In the genomic region with DNA sequence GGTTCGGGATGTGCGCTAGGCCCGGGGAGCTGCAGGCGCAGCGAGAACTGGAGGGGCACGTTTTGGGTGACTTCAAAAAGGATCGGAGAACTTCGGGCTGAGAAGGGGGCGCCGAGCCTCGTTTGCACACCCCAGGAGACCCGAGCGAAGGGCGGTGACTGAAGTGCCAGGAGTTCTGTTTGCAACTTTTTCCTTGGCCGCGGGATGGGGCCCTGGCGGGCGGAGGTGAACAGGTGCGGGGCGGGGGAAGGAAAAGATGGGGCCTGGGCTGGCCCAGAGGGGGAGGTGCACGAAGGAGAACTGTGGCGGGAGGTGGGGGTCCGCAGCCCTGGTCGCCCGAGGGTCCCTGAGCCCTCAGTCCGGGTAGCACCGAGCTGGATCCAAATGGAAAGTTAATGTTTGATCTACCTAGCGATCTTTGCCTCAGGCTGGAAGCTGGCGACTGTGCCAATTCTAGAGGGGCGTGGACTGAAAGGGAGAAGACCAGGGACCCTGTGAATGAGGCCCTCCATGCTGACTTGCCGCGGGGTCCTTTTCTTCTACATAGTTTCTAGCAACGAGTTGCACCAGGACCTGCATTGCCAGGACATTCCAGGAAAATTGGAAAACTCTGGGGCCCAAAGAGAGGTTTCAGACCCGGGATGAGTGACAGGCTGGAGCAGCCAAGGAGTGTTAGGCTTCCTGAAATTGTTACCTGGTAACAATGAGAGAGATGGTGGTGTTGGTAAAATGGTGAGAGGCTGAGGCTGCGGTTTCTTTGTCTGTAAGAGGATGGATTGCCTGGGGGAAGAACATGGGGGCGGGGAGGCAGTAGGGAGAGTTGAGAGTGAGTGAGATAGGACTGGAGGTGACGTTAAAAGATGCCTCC, we compare ENCODE assay signal across 8 mouse cellular contexts. TPM values are rescaled to one million over a fixed set of nuclear protein-coding genes. Genes with fewer than 3 reads are reported as not detected.
A peak's percentile ranks its signal among the peaks of the same experiment; 100 is the strongest.
DNase-seq lines count a peak whose midpoint lies in the region; ATAC-seq and TF ChIP-seq lines count a peak whose summit lies in the region.

No protein-coding gene starts in this region.

- no peak for TF ChIP-seq CTCF in liver, adult 2 months (IDR thresholded peaks at IDR 0.05; ENCODE audit: low read depth, low read length)

- no peaks in the 10 kb centered on the region for H3K27me3 ChIP-seq in liver, adult 2 months (ENCODE audit: control insufficient read depth, insufficient read depth, low read length)
- H3K27me3 ChIP-seq in forebrain, embryonic 16.5 days (replicated peaks; ENCODE audit: control insufficient read depth, insufficient read depth, low read length): peaks cover 37% of the 10 kb centered on the region
- peaks cover 53% of the 10 kb centered on the region for H3K27me3 ChIP-seq in kidney, embryonic 14.5 days (ENCODE audit: control insufficient read depth, insufficient read depth, low read length)
- peaks cover 59% of the 10 kb centered on the region for H3K27me3 ChIP-seq in midbrain, embryonic 11.5 days (ENCODE audit: control insufficient read depth, insufficient read depth, low read length)

- peak overlapping the region; percentile 70 for H3K27ac ChIP-seq in liver, adult 2 months (replicated peaks; ENCODE audit: insufficient read depth, low read depth, low read length)
- no peak overlapping the region for H3K27ac ChIP-seq in forebrain, embryonic 16.5 days (ENCODE audit: low read length)
- no peak overlapping the region for H3K27ac ChIP-seq in kidney, embryonic 14.5 days (ENCODE audit: low read depth, low read length)
- no peak overlapping the region for H3K27ac ChIP-seq in midbrain, embryonic 11.5 days (ENCODE audit: low read depth, low read length)

- TF ChIP-seq POLR2A in liver, adult 2 months (IDR thresholded peaks at IDR 0.05; ENCODE audit: extremely low read depth, insufficient read depth, low read length): no peak

- ATAC-seq in forebrain, embryonic 16.5 days: no peak
- ATAC-seq in kidney, embryonic 14.5 days (ENCODE audit: low FRiP score, low TSS enrichment): 0 out of 2 replicates have a peak, but pooled peaks have one; percentile 24
- ATAC-seq in midbrain, embryonic 11.5 days (ENCODE audit: low FRiP score): no peak
- ATAC-seq in granulocyte monocyte progenitor cell, adult 5-6 weeks (replicated peaks; ENCODE audit: poor library complexity, severe bottlenecking): no peak

- no peaks in the 10 kb centered on the region for H3K9me3 ChIP-seq in forebrain, embryonic 16.5 days (ENCODE audit: control insufficient read depth, low read length)
- H3K9me3 ChIP-seq in kidney, embryonic 14.5 days (ENCODE audit: control insufficient read depth, low read length): no peaks in the 10 kb centered on the region
- H3K9me3 ChIP-seq in midbrain, embryonic 11.5 days (ENCODE audit: control insufficient read depth, low read length): no peaks in the 10 kb centered on the region

- no peaks in the 10 kb centered on the region for H3K79me2 ChIP-seq in liver, adult 2 months (ENCODE audit: control insufficient read depth, insufficient read depth, low read length)

- WGBS in liver, adult 2 months: 3% methylated on average over 37 of the region's 37 CpGs
- under 1% methylated on average over 37 of the region's 37 CpGs for WGBS in forebrain, embryonic 16.5 days
- WGBS in kidney, embryonic 14.5 days: under 1% methylated on average over 35 of the region's 37 CpGs
- WGBS in midbrain, embryonic 11.5 days: under 1% methylated on average over 36 of the region's 37 CpGs

- H3K9ac ChIP-seq in liver, adult 2 months (ENCODE audit: low read depth, low read length): peak overlapping the region; percentile 73
- no peak overlapping the region for H3K9ac ChIP-seq in forebrain, embryonic 16.5 days (replicated peaks; ENCODE audit: low read depth, low read length)
- H3K9ac ChIP-seq in kidney, embryonic 14.5 days (ENCODE audit: low read depth, low read length): peak overlapping the region; percentile 50; the same call in 1 of the 2 replicates
- H3K9ac ChIP-seq in midbrain, embryonic 11.5 days (ENCODE audit: low read length): peak overlapping the region; percentile 20; the same call in 1 of the 2 replicates

- peak; percentile 81 for DNase-seq in liver, adult 2 months (ENCODE audit: extremely low read depth, low read depth, low spot score)
- no peak for DNase-seq in liver
- DNase-seq in midbrain, embryonic 11.5 days (ENCODE audit: low spot score, missing footprints): peak; percentile 91
- DNase-seq in cerebellum, postnatal 10 days: no peak
- DNase-seq in adrenal gland, postnatal 36 days: no peak

- peaks cover 19% of the 10 kb centered on the region for H3K4me1 ChIP-seq in liver, adult 2 months (ENCODE audit: control insufficient read depth, insufficient read depth, low read length)
- peaks cover 19% of the 10 kb centered on the region for H3K4me1 ChIP-seq in forebrain, embryonic 16.5 days (replicated peaks; ENCODE audit: control insufficient read depth, insufficient read depth, low read length)
- peaks cover 29% of the 10 kb centered on the region for H3K4me1 ChIP-seq in kidney, embryonic 14.5 days (ENCODE audit: control insufficient read depth, insufficient read depth, low read length)
- H3K4me1 ChIP-seq in midbrain, embryonic 11.5 days (ENCODE audit: control insufficient read depth, insufficient read depth, low read length): peaks cover 27% of the 10 kb centered on the region

- peaks cover 2% of the 10 kb centered on the region; the same call in 1 of the 2 replicates for H3K36me3 ChIP-seq in liver, adult 2 months (ENCODE audit: control insufficient read depth, insufficient read depth, low read length)
- no peaks in the 10 kb centered on the region for H3K36me3 ChIP-seq in forebrain, embryonic 16.5 days (ENCODE audit: control insufficient read depth, insufficient read depth)
- H3K36me3 ChIP-seq in kidney, embryonic 14.5 days (ENCODE audit: control insufficient read depth, insufficient read depth, low read length): no peaks in the 10 kb centered on the region; the same call in 1 of the 2 replicates
- no peaks in the 10 kb centered on the region for H3K36me3 ChIP-seq in midbrain, embryonic 11.5 days (ENCODE audit: control insufficient read depth, insufficient read depth, low read length)

- H3K4me3 ChIP-seq in liver, adult 2 months (ENCODE audit: insufficient read depth, low read depth, low read length): peak overlapping the region; percentile 78
- H3K4me3 ChIP-seq in forebrain, embryonic 16.5 days (replicated peaks; ENCODE audit: low read length): peak overlapping the region; percentile 36
- peak overlapping the region; percentile 58 for H3K4me3 ChIP-seq in kidney, embryonic 14.5 days (ENCODE audit: low read length)
- peak overlapping the region; percentile 35 for H3K4me3 ChIP-seq in midbrain, embryonic 11.5 days (ENCODE audit: low read depth, low read length)

- peak overlapping the region; percentile 52 for H3K4me2 ChIP-seq in forebrain, embryonic 16.5 days (ENCODE audit: low read length)
- peak overlapping the region; percentile 97 for H3K4me2 ChIP-seq in kidney, embryonic 14.5 days (replicated peaks; ENCODE audit: low read depth, low read length)
- H3K4me2 ChIP-seq in midbrain, embryonic 11.5 days: peak overlapping the region; percentile 66

RNA-seq across cellular contexts. Expression of a gene that starts 1.2 kb away (rescaled TPM):
- total RNA-seq in liver, adult 2 months (2014; rRNA removed): 34.8 and 39.3 TPM in 2 replicates
- polyA plus RNA-seq in liver, adult 2 months (2012; rRNA removed): 20.1 and 28.9 TPM in 2 replicates
- 0.44 and 1.2 TPM in 2 replicates for polyA plus RNA-seq in forebrain, embryonic 16.5 days (2015; fragmentation: Nextera tagmentation; extraction: Ambion mirVana)
- 5.4 and 6.3 TPM in 2 replicates for polyA plus RNA-seq in kidney, embryonic 14.5 days (2014; fragmentation: Nextera tagmentation; extraction: Ambion mirVana)
- polyA plus RNA-seq in midbrain, embryonic 11.5 days (2014; fragmentation: Nextera tagmentation; extraction: Ambion mirVana): 1.5 and 1.7 TPM in 2 replicates
- total RNA-seq in granulocyte monocyte progenitor cell, adult 5-6 weeks (2014; fragmentation: Nextera tagmentation): not detected in 2 replicates
- total RNA-seq in granulocyte monocyte progenitor cell, adult 5-6 weeks (2017): not detected in 2 replicates
- total RNA-seq in adrenal gland, postnatal 36 days (2021): 1 to 10 TPM; 2.7 to 2.8 TPM

RNA-seq across cellular contexts. Expression of a gene that starts 35.8 kb away (rescaled TPM):
- total RNA-seq in liver, adult 2 months (2014; rRNA removed): 2.6 TPM in 2 replicates
- 2.9 and 3.1 TPM in 2 replicates for polyA plus RNA-seq in liver, adult 2 months (2012; rRNA removed)
- 50.1 and 54.7 TPM in 2 replicates for polyA plus RNA-seq in forebrain, embryonic 16.5 days (2015; fragmentation: Nextera tagmentation; extraction: Ambion mirVana)
- polyA plus RNA-seq in kidney, embryonic 14.5 days (2014; fragmentation: Nextera tagmentation; extraction: Ambion mirVana): 12.2 and 22.0 TPM in 2 replicates
- 29.7 and 31.4 TPM in 2 replicates for polyA plus RNA-seq in midbrain, embryonic 11.5 days (2014; fragmentation: Nextera tagmentation; extraction: Ambion mirVana)
- 4.1 and 7.0 TPM in 2 replicates for total RNA-seq in granulocyte monocyte progenitor cell, adult 5-6 weeks (2014; fragmentation: Nextera tagmentation)
- 11.6 and 16.0 TPM in 2 replicates for total RNA-seq in granulocyte monocyte progenitor cell, adult 5-6 weeks (2017)
- 10 to 100 TPM; 17.0 to 21.4 TPM for total RNA-seq in adrenal gland, postnatal 36 days (2021)

RNA-seq across cellular contexts. Expression of a gene that starts 42.5 kb away (rescaled TPM):
- total RNA-seq in liver, adult 2 months (2014; rRNA removed): 3.3 and 5.6 TPM in 2 replicates
- 5.2 and 5.8 TPM in 2 replicates for polyA plus RNA-seq in liver, adult 2 months (2012; rRNA removed)
- polyA plus RNA-seq in forebrain, embryonic 16.5 days (2015; fragmentation: Nextera tagmentation; extraction: Ambion mirVana): 3.7 and 4.1 TPM in 2 replicates
- 2.0 and 3.0 TPM in 2 replicates for polyA plus RNA-seq in kidney, embryonic 14.5 days (2014; fragmentation: Nextera tagmentation; extraction: Ambion mirVana)
- polyA plus RNA-seq in midbrain, embryonic 11.5 days (2014; fragmentation: Nextera tagmentation; extraction: Ambion mirVana): 2.8 and 3.2 TPM in 2 replicates
- total RNA-seq in granulocyte monocyte progenitor cell, adult 5-6 weeks (2014; fragmentation: Nextera tagmentation): not detected in 2 replicates
- total RNA-seq in granulocyte monocyte progenitor cell, adult 5-6 weeks (2017): not detected in 2 replicates
- 1 to 10 TPM; 1.7 to 2.1 TPM for total RNA-seq in adrenal gland, postnatal 36 days (2021)

Comparison
In these comparisons a context has a peak if more than half of its experiments do, and no peak if none do; other contexts are left out.
1. DNase-seq: peak in liver, adult 2 months (single experiment) and midbrain, embryonic 11.5 days (single experiment); none in liver (single experiment), cerebellum, postnatal 10 days (0 of 2) and adrenal gland, postnatal 36 days (0 of 2).
2. Peak in every context shown above with its lines, with median percentiles within 50 percentile points of each other: H3K4me3 ChIP-seq and H3K4me2 ChIP-seq.